Mouse (Mus musculus) neutrophil, adult 5-6 weeks (primary cell): ENCODE data around the gene Glo1. TPM values are rescaled to one million over a fixed set of nuclear protein-coding genes. Genes with fewer than 3 reads are reported as not detected.

ENCODE experiments used
- ATAC-seq: fragments of 151-379, 151-347 bp; 2 replicates; pipeline ENCODE4 v1.8.0; 2017; ENCODE audit warnings: mild to moderate bottlenecking, moderate TSS enrichment; ENCODE audit not compliant: insufficient number of reproducible peaks, poor library complexity, low FRiP score, severe bottlenecking; ENCODE audit errors: extremely low read depth
- total RNA-seq: library from RNA; stranded (forward); fragments of 200-1000 nt; gene quantifications from 2 replicates; pipeline ENCODE4 v1.2.3, GENCODE M21; 2017

Gene Glo1
- 25.4 and 32.2 TPM in 2 replicates for total RNA-seq

DNA sequence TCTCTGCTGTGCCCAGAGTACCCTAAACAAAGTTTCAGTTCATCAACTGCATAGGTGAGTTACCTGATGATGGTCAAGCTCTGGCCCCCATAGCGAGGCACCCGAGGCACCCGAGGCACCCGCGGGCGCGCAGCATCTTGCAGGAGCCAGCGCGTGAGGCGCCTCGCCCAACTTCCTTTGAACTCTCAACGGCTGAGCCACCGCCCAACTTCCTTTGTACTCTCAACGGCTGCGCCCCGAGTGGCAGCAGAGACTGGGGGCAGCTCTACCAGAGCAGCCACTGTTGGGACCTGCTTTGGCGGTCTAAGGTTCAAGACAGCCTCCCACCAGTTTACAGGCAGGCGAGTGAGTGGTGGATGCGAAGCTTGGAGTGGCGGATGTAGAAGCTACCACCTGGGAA is at the start of gene Glo1:
Gene Glo1 (minus strand): TSS at position 153 of the 400 bp plus-strand sequence.
- peak; percentile 67 for ATAC-seq

DNA sequence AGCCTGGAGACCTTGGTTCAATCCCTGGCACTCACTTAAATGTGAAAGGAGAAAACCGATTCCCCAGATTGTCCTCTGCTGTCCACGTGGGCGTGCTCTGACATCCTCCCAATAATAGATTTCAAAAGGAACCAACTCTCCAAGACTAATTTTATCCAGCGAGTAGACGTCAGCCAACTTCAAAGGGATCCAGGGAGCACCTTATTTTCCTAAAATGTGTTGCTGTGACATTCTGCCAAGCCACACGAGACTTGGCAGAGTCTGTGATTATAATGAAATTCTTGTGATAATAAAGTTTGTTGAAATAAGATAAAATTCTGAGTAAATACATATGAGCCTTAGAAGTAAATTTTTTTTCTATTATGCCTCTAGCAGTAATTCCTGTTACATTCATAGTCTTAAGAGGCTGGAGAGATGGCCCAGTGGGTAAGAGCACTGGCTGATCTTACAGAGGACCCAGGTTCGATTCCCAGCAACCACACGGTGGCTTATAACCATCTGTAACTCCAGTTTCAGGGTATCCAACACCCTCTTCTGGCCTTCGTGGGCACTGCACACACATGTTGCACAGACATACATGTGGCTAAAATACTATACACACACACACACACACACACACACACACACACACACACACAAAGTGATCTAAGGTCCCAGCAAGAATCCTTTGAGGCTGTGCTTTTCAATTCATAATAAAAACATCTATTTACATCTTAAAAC is 48.5 kb upstream of the Glo1 start:
- no peak for ATAC-seq

DNA sequence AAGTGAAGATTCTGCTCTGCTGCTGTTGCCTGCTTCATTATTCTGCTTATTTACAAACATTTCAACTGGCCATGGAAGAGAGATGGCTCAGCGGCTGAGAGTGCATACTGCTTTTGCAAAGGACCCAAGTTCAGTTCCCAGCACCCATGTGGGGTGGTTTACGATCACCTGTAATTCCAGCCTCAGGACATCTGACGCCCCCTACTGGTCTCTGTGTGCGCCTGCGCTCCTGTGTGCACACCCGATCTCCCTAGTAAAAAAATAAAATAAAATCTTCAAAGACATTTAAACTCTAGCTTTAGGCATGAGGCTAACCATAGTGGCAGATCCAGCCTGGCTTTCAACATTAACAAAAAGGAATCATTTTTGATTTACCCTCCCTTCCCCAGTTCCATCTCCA is 46.4 kb upstream of the Glo1 start:
- ATAC-seq = no peak

DNA sequence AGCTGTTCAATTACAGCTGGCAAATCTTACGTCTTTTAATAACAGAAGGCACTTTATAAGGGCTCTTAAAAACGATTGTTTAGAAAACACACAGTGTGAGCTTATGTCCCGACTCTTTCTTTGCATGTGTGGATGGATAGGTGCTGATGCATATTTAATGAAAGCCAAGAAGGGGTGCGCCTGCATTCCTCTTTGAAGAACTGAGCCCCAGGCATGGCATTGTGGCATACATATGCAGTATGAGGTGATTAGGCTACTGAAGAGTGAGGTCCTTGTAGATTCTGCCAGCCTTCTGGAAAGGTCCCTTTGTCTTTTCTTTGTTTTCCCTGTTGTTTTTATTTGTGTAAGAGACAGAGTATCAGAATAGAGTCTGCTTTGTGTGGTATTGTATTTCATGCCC is 45.9 kb upstream of the Glo1 start:
- no peak for ATAC-seq

DNA sequence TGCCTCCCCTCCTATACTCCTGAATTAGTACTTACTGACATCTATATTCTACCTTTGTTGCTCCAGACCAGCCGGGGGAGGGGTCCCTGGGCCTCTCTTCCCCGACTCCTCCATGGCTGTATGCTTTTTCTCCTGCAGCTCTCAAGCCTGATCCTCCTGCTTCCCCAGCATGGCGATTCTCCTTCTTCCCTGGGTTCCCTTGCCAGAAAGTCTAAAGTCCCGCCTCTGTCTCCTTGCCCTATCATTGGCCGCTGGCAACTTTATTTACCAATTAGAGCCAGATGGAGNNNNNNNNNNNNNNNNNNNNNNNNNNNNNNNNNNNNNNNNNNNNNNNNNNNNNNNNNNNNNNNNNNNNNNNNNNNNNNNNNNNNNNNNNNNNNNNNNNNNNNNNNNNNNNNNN is 38.2 kb upstream of the Glo1 start:
- no peak for ATAC-seq

DNA sequence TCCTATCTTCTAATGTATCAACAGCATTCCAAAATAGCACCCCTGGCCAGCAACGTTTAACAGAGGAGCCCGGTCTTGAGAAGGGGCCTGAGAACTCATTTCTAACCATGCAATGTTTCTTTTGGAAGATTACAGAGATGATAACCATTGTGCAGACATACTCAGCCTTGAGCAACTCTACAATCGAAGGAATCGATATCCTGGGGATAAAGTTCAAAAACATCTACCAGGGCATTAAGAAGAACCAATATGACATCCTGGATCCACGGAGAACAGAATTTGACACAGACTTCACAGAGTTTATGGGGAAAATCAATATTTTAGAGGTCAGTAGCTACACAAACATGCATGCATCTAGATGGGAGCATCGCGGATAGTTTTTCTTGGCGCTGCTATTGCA is 36.5 kb upstream of the Glo1 start:
- no peak for ATAC-seq

DNA sequence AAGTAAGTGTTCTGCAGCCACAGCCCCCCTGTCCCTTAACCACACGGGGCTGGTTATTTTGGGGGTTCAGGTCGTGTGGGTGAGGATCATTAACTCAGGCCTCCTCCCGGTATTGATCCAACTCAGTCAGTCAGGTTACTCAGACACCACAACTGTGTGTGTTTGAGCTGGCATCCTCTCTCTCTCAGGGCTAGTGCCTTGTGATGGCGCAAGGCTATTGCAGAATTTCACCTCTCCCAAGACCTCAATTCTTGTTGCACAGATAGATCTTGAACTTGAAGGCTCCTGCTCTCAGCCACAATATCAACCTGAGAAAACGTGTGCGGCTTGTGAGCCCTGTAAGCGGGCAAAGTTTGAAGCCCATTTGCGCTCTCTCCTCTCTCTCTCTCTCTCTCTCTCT is 35.5 kb upstream of the Glo1 start:
- no peak for ATAC-seq

DNA sequence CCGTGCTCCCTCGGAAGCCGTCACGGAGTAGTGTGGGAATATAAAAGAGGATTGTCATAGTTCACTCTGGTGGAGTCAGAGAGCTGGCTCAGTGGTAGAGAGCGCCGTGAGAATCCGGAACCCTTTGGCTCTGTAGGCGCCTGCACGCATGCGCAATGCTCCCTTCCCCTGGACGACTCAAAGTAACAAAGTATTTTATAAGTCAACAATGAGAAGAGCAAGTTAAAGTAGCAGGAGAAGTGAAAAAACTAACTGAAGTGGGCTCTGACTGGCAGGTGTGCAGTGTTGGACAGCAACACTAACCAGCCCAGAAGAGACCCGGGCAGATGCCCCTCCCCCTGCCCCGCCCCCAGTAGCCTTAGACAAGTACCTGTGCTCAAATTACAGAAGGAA is 31.5 kb upstream of the Glo1 start:
- no peak for ATAC-seq

DNA sequence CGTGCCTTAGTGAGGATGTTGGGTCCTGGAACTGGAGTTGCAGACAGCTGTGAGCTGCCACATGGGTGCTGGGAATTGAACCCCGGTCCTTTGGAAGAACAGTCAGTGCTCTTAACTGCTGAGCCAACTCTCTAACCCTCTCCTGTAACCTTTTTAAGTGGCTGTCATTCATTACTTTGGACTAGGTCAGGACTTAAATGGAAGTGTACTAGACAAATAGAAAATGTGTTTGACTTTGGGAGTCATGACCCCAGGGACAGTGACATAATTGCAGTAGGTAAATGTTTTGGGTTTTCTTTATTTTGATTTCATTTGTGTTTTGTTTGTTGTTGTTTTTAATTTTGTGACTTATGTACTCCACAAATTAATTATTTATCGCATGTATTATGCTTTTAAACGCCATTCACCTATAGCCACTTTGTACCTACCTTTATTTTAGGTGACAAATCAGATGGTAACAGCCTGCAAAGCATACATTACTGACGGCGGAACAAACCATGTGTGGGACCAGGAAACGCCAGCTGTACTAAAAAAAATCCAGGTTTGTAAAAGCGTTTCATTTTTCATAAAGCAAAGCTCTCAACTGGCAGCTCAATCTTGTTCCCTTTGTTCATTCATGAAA is 31.0 kb upstream of the Glo1 start:
- ATAC-seq = no peak

DNA sequence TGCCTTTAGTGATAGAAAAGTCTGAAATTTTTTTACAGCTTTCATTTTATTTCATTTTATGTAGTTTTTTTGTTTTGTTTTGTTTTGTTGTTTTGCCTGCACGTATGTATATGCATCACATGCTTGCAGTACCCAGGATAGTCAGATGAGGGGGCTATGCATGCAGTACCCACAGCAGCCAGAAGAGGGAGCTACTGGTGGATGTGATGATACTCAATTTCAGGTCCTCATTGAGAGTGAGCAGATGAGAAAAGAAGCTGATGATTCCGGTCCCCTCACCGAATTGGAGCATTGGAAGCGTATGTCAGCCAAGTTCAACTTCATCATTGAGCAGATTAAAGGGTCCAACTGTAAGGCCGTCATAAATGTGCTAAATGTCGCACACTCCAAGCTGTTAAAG is 26.3 kb upstream of the Glo1 start:
- ATAC-seq = no peak

DNA sequence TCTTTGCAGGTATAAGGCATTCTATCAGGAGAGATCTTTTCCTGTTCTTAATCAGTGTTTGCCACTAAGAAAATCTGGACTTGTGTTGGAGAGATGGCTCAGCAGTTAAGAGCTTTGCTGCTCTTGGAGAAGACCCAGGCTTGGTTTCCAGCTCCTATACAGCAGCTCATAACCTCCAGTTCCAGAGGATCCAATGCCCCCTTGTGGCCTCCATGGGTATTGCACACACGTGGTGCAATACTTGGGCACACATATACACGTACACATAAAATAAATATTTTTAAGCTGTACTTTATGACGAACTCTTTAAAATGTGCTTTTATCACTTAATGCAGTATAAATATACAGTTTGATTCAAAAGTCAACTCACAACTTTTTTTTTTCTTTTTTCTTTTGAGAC is 22.1 kb upstream of the Glo1 start:
- ATAC-seq = no peak

DNA sequence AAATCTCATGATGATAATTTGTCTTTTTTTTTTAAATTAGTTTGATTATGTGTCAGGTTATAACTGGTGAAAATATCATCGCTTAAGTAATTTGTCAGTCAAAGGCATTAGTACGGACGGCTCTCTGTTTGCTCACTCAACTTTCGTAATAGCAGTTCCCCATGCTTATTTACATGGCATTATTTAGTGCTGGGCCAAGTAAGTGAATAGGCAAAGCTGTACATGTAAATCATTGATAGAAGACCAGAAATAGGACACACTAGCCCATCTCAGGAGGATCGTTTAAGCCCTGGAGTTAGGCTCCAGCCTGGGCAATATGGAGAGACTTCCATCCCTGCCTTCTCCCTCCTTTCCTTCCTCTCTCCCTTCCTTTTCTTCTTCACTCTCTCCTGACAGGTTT is 14.2 kb upstream of the Glo1 start:
- no peak for ATAC-seq

DNA sequence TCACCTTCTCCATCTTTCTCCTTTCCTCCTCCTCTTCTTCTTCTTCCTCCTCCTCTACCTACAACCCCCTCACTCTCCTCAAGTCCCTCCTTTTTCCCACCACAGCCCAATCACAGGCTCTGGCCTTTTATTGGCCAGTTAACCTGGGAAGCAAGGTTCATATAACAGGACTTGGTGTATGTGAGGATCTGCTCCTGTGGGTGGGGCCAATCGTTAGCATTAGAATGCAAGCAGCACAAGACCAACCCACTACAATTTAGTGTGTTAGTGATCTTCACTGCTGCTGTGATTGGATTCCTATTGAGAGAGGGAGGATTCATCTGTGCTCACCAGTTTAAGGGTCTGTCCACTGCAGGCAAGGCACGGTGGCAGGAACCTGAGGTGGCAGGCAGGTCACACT is 12.3 kb upstream of the Glo1 start:
- no peak for ATAC-seq

DNA sequence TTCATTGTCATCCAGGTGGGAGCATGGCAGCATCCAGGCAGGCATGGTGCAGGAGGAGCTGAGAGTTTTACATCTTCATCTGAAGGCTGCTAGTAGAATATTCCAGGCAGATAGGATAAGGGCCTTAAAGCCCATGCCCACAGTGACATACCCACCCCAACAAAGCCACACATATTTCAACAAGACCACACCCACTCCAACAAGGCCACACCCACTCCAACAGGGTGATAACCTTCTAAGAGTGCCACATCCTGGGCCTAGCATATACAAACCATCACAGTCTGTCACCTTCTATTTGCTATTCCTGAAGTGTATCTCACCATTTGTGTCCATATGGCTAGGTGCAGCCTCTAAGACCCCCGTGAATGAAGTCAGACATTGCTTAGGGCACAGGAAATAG is 11.0 kb upstream of the Glo1 start:
- ATAC-seq = no peak

DNA sequence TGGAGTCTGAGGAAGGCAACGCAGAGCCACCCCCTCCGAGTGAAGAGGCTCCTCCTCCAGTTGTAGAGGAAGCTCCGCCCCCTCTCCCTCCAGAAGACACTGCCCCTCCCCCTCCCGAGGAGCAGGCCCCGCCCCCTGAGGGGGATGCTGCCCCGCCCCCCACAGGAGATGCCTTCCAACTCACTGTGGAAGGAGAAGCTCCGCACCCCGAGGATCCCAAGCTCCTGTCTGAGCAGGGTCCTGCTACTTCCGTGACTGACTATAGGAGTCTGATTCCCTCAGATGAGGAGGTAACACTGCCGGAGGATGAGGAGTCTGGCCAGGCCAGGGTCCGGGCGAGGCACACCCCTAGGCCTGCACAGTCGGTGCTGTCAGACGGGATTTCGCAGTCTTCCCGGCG is 8.7 kb upstream of the Glo1 start:
- no peak for ATAC-seq

DNA sequence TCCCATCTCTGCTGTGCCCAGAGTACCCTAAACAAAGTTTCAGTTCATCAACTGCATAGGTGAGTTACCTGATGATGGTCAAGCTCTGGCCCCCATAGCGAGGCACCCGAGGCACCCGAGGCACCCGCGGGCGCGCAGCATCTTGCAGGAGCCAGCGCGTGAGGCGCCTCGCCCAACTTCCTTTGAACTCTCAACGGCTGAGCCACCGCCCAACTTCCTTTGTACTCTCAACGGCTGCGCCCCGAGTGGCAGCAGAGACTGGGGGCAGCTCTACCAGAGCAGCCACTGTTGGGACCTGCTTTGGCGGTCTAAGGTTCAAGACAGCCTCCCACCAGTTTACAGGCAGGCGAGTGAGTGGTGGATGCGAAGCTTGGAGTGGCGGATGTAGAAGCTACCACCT is 2.5 kb downstream of the Glo1 start, which contains the start of gene Dnah8:
Gene Dnah8 (plus strand): TSS at position 223 of the 400 bp plus-strand sequence.
- peak; percentile 70 for ATAC-seq

DNA sequence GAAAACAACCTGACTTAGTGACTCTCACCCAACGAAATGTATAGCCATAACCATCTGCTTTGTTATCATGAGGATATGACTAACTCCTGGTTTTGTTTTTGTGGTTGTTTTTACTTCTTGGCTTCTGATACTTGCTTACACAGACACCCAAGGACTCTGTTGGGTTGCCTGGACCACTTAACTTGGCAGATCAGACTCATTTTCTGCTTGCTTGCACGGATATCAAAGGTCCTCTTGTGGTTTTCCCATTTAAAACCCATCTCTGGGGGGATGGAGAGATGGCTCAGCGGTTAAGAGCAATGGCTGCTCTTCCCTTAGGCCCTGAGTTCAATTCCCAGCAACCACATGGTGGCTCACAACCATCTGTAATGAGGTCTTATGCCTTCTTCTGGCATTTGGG is 3.5 kb downstream of the Glo1 start:
- no peak for ATAC-seq

DNA sequence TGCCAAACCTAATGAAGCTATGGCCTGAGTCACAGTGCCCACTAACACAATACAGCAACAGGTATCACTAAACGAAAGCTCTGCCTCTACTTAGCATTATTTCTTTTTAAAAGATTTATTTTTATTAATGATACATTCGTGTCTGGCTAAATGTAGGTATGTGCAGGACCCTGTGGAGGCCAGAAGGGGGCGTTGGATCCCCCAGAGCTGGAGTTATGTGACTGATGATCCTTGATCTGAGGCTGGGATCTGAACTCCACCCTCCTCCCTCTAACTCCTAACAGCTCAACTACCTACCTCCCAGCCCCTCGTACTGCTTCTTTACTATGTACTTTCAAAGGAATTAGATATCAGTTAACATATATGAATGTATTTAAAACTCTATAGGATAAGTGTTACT is 5.2 kb downstream of the Glo1 start:
- ATAC-seq = no peak

DNA sequence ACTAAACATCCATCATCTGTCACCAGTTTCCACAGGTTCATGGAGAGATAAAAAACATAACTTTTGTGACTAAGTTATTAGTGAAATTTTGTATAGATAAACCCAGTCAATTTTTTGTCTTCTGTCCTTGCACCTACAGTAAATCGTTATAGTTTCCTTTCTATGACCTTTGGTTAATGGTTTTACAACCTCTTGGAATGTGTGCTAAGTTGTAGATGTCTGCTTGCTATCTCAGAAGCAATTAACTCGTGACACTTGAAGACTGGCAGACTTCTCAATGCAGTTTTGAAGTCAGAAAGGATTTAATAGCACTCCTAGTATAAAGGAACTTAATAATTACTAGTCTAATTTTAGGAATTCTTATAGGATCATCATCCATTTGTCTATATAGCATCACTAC is 6.1 kb downstream of the Glo1 start:
- ATAC-seq = no peak

DNA sequence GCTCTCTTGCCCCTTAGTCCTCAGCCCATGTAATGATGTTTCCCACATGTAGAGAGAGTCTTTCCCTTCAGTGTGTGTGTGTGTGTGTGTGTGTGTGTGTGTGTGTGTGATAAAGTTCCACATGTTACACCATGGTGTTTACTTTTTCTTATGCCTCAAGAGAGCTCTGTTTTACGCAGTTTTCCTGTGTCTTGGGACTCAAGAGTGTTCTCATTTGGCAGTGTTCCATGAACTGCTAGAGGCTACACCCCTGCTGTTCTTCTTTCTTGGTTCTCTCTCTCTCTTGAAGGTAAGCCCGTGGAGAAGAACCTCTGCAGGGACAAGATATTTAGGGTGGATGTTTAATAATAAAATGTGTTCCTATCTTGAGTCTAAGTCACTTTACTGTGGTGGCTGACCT is 7.5 kb downstream of the Glo1 start:
- ATAC-seq = no peak
